Mouse (Mus musculus) heart, adult 2 months (tissue): ENCODE data around the gene Nup205.

ENCODE experiments used
- CTCF ChIP-seq: fragments of 200-600 bp; IDR thresholded peaks from 2 replicates; pipeline ENCODE4 v1.8.1; 2022; ENCODE audit warnings: antibody characterized with exemption, mild to moderate bottlenecking, moderate library complexity
- EP300 ChIP-seq: fragments of 200-500 bp; IDR thresholded peaks from 2 replicates; pipeline ENCODE4 v1.6.1; 2011; ENCODE audit warnings: low read depth, low read length, control low read depth; ENCODE audit not compliant: insufficient read depth
- POLR2A ChIP-seq: fragments of 200-500 bp; IDR thresholded peaks from 2 replicates; pipeline ENCODE4 v1.6.1; 2011; ENCODE audit warnings: mild to moderate bottlenecking, low read depth, low read length, control low read depth; ENCODE audit not compliant: insufficient read depth

- TF ChIP-seq POLR2A (no peak), CTCF (no peak), EP300 (no peak)
These were observed 82.3 kb downstream of the Nup205 start for GRCm38 (mm10) chr6:35259526-35259925.
